Mouse (Mus musculus) midbrain, embryonic 10.5 days (tissue): ENCODE measurements around the gene Hist1h2bm. TPM values are rescaled to one million over a fixed set of nuclear protein-coding genes. Genes with fewer than 3 reads are reported as not detected.
"Not testable (repeated sequence)": the region's sequence is repeated elsewhere in the genome, so short reads cannot be mapped to it uniquely, and the experiment has no call there.

Experiments
- DNase-seq: peaks from one replicate; pipeline ENCODE4 v3.0.0-alpha.2; 2017; ENCODE audit warnings: low spot score
- H3K27ac ChIP-seq: fragments of 300-500 bp; sonication (generic); replicated peaks from 2 replicates; pipeline ENCODE4 v1.5.1; 2016; ENCODE audit warnings: mild to moderate bottlenecking
- H3K27me3 ChIP-seq: fragments of 300-500 bp; sonication (generic); 2 replicates; pipeline ENCODE4 v1.6.1; 2016; ENCODE audit warnings: low read depth, mild to moderate bottlenecking; ENCODE audit not compliant: poor library complexity, severe bottlenecking
- H3K36me3 ChIP-seq: fragments of 300-500 bp; sonication (generic); 2 replicates; pipeline ENCODE4 v1.6.1; 2016; ENCODE audit warnings: mild to moderate bottlenecking, moderate library complexity
- H3K4me1 ChIP-seq: fragments of 300-500 bp; sonication (generic); 2 replicates; pipeline ENCODE4 v1.6.1; 2016
- H3K4me3 ChIP-seq: fragments of 300-500 bp; sonication (generic); 2 replicates; pipeline ENCODE4 v1.5.1; 2016; ENCODE audit warnings: mild to moderate bottlenecking, moderate library complexity
- H3K9me3 ChIP-seq: fragments of 300-500 bp; sonication (generic); replicated peaks from 2 replicates; pipeline ENCODE4 v1.6.1; 2016; ENCODE audit warnings: mild to moderate bottlenecking
- WGBS: fragments of 180-500 bp; shearing (Covaris S2); methylation state at CpG from one replicate; pipeline ENCODE4 v1.1.7; 2016; 5-methylcytosine and 5-hydroxymethylcytosine counted together
- polyA plus RNA-seq: library from polyadenylated mRNA; unstranded; fragments of >200 nt; fragmentation: Nextera tagmentation; extraction: Ambion mirVana; gene quantifications from 2 replicates; pipeline ENCODE4 v1.2.1, GENCODE M21; 2016

The Hist1h2bm gene
- polyA plus RNA-seq, 1 experiment from 2014 or later: 5.2 TPM

DNA sequence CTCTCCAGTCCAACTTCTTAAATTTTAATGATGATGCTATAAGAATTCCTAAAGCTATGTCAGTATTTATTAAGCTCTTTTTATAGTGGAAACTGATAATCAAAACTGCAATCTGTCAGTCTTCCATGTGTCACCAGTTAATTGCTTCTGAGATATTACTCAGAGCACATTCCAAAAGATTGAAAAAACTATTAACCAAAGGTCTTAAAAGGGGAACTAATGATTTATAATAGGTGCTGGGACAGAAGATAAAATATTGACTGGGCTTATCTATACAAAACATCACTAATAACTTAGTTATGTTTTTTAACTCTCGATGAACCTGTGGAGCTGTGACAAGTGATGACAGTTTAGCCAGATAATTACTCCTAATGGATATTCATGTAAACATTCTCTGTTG lies 23.2 kb downstream of the Hist1h2bm start:
- H3K27ac ChIP-seq: no peak overlapping the region
- 87% methylated on average over 1 of the region's 1 CpGs for WGBS
- H3K4me1 ChIP-seq: peaks cover 20% of the 10 kb centered on the region
- H3K4me3 ChIP-seq: no peak overlapping the region
- H3K9me3 ChIP-seq: no peaks in the 10 kb centered on the region
- no peaks in the 10 kb centered on the region for H3K27me3 ChIP-seq
- no peaks in the 10 kb centered on the region for H3K36me3 ChIP-seq
- no peak for DNase-seq

DNA sequence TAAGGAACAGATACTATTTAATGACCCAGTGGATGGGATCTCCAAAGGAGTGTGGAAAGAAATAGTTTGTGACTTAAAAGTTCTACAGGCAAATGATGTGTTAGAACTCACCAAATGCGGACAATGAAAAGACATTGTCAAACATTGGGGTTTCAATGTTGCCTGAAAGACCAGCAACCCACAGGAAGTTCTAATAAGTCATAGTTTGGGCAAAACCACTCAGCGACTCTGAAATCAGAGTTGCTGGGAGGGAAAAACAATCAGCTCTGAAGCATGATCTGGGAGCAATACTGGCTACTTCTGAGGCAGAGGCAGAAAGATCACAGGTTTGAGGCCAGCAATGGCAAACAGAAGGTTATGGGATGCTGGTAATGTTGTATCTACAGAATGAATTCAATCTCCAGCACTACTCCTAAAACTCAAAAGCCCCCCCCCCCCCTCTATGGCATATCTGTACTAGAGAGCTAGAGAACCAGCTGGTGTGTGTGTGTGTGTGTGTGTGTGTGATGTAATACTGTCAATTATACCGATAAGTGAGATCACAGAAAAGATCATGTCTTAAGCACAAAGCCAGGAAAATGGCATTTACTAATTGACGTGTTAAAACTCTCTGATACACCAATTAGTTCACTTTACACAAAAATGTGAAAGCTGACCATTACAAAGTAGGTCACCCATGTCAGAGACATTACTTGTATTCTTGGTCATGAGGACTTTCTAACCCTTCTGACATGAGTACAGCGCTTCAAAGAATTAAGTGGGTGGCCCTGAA lies 27.7 kb downstream of the Hist1h2bm start:
- WGBS: 6% methylated on average over 5 of the region's 5 CpGs

DNA sequence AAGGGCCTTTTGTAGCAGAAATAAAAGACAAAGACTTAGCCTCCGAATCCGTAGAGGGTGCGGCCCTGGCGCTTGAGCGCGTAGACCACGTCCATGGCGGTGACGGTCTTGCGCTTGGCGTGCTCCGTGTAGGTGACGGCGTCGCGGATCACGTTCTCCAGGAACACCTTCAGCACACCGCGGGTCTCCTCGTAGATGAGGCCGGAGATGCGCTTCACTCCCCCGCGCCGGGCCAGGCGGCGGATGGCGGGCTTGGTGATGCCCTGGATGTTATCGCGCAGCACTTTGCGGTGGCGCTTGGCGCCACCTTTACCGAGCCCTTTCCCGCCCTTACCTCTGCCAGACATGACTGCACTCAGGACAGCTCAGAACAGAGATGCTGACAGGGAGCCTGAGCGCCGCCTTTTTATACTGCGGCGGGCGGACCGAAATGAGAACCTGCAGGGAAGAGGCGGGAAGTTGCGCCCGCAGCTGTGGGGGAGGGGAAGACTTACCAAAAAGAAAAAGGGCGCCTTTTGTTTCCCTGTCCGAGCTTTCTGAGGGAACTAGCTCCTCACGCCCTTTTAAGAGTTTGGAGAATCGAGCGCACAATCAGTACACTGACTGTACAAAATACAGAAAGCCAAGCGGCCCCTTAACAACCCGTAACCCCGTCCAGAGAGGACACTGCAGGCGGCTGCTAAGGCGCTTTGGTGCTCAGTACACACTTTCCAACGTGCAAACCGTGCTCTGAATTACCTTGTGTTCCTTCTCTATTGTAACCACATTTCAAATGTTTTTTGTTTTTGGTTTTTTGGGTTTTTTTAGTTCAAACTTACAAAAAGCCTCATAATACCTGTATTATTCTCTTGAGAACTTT lies 28.5 kb downstream of the Hist1h2bm start, which contains the start of gene Hist1h4k:
Gene Hist1h4k, minus strand, starts transcription at position 347 of the 859 bp plus-strand sequence.
- under 1% methylated on average over 49 of the region's 56 CpGs for whole genome bisulfite sequencing
- not testable (repeated sequence) for H3K36me3 ChIP-seq, H3K9me3 ChIP-seq, H3K27me3 ChIP-seq
- H3K27ac ChIP-seq: peak within 1 kb of the TSS; percentile 91
- peak within 1 kb of the TSS; percentile 61 for H3K4me3 ChIP-seq
- peak; percentile 94 for DNase-seq
- peaks cover 53% of the 10 kb centered on the region for H3K4me1 ChIP-seq

More for the DNA sequence above, 27.7 kb downstream of the Hist1h2bm start:
- H3K4me3 ChIP-seq: peak overlapping the region; percentile 61
- no peaks in the 10 kb centered on the region for H3K27me3 ChIP-seq
- peak; percentile 58 for DNase-seq
- H3K4me1 ChIP-seq: peaks cover 45% of the 10 kb centered on the region
- peak overlapping the region; percentile 91 for H3K27ac ChIP-seq
- H3K9me3 ChIP-seq: no peaks in the 10 kb centered on the region
- no peaks in the 10 kb centered on the region for H3K36me3 ChIP-seq

DNA sequence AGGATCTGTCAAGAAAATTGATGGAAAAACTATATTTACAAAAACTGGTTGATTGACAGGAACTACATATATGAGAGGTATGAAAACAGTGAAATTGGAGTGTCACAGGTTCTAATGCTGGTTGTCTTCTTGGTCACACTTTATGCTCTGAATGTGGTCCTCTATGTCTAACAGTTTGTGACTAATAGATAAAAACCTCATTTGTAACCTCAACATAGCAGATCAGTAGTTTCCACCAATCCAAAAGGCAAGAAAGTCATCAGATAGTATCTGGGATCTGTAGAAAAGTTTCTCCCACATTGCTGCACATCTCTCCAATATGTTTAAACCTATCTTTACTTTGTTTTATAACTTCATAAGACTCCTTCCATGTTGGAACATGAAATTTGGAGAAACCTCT lies 29.6 kb downstream of the Hist1h2bm start:
- Histone ChIP-seq H3K9me3 (no peaks in the 10 kb centered on the region), H3K27ac (peak overlapping the region; percentile 91), H3K36me3 (no peaks in the 10 kb centered on the region), H3K4me1 (peaks cover 60% of the 10 kb centered on the region), H3K4me3 (no peak overlapping the region), H3K27me3 (no peaks in the 10 kb centered on the region)
- DNase-seq: no peak

DNA sequence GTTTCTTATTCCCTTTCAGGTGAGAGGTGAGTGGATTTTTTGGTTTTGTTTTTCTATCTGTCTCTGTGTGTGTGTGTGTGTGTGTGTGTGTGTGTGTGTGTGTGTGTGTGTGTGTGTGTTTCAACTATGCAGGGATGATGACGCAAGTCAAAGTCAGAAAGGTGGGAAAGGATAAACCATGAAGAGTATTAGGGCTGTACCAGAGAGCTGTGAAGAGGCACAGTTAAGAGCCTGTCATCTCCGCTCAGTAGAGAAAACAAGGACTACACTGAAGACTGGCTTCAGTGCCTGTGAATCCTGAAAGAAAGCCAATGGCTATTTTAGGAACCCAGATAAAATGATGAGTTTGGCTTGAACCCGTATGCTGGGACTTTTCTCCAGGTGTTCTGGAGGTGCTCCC lies 30.0 kb downstream of the Hist1h2bm start:
- Histone ChIP-seq H3K36me3 (no peaks in the 10 kb centered on the region), H3K4me3 (peak overlapping the region; percentile 58; the same call in 1 of the 2 replicates), H3K4me1 (peaks cover 60% of the 10 kb centered on the region), H3K27ac (peak overlapping the region; percentile 91), H3K27me3 (no peaks in the 10 kb centered on the region), H3K9me3 (no peaks in the 10 kb centered on the region)
- peak; percentile 20 for DNase-seq
- WGBS: 78% methylated on average over 3 of the region's 3 CpGs

DNA sequence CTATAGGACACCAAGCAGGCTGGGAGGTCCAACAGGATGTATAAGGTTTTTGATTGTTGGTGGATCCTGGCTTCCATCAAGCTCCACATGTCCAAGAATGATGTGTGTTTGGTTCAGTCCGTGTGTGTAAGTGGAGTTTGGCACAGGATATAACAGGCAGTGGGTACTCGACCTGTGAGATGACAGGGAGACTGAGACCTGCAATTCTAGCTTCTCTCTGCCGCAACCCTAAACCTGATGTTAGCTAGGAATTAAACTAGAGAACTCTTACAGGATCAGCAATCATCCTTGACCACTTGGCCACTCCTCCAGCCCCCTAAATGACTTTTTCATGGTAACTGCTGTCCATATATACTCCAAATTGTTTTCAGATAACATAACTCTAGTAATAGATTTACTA lies 30.5 kb downstream of the Hist1h2bm start:
- Histone ChIP-seq H3K27me3 (no peaks in the 10 kb centered on the region), H3K9me3 (no peaks in the 10 kb centered on the region), H3K4me3 (peak overlapping the region; percentile 58), H3K36me3 (no peaks in the 10 kb centered on the region), H3K27ac (peak overlapping the region; percentile 91), H3K4me1 (peaks cover 59% of the 10 kb centered on the region)
- WGBS: 50% methylated on average over 3 of the region's 3 CpGs
- DNase-seq: peak; percentile 33

DNA sequence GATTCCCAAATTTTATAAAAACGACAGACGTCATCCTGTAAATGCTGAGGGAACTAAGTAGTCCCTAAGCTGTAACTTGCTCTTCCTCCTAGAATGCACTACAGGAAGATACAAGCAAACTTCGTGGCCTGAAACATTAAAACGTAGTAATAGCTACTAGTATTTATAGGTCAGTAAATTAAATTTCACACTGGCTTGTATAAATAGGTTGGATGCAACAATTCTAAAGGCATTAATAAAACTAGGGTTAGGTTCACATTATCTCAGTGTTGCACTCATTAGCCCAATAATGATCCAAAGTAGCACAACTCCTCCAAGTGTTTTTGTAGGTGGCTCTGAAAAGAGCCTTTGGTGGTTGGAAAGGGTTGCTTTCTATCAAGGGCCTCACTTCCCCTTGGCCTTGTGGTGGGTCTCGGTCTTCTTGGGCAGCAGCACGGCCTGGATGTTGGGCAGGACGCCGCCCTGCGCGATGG lies 31.2 kb downstream of the Hist1h2bm start:
- peaks cover 54% of the 10 kb centered on the region for H3K4me1 ChIP-seq
- no peaks in the 10 kb centered on the region for H3K27me3 ChIP-seq
- H3K9me3 ChIP-seq: no peaks in the 10 kb centered on the region
- H3K4me3 ChIP-seq: peak overlapping the region; percentile 58
- peak overlapping the region; percentile 91 for H3K27ac ChIP-seq
- no peaks in the 10 kb centered on the region for H3K36me3 ChIP-seq
- 5% methylated on average over 10 of the region's 10 CpGs for WGBS
- no peak for DNase-seq

DNA sequence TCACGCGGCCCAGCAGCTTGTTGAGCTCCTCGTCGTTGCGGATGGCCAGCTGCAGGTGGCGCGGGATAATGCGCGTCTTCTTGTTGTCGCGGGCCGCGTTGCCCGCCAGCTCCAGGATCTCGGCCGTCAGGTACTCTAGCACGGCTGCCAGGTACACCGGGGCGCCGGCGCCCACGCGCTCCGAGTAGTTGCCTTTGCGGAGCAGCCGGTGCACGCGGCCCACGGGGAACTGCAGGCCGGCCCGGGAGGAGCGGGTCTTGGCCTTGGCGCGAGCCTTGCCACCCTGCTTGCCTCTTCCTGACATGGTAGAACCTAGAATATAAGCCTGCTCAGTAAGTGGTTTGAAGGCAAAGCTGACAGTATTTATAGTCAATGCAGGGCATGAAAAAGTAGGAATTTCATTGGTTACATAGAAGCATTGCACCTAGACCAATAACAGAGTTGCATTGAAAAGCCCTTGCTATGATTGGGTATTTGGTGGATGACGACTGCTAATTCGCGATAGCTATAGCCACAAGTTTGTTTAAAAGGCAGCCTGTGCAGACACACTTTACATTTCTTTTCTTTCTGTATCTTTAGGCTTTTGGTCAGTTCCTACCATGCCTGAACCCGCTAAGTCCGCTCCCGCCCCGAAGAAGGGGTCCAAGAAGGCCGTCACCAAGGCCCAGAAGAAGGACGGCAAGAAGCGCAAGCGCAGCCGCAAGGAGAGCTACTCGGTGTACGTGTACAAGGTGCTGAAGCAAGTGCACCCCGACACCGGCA lies 31.9 kb downstream of the Hist1h2bm start, which contains the start of the genes Hist1h2ak and Hist1h2bn:
Gene Hist1h2ak, minus strand, starts transcription at position 304 of the 762 bp plus-strand sequence.
Gene Hist1h2bn, plus strand, starts transcription at position 600 of the 762 bp plus-strand sequence.
- Histone ChIP-seq H3K27ac (peak within 1 kb of the TSS; percentile 91), H3K4me3 (peak within 1 kb of the TSS; percentile 59), H3K4me1 (peaks cover 49% of the 10 kb centered on the region)
- peak; percentile 80 for DNase-seq
- H3K36me3 ChIP-seq, H3K27me3 ChIP-seq, H3K9me3 ChIP-seq: not testable (repeated sequence)
- 0% methylated on average over 39 of the region's 50 CpGs for WGBS

DNA sequence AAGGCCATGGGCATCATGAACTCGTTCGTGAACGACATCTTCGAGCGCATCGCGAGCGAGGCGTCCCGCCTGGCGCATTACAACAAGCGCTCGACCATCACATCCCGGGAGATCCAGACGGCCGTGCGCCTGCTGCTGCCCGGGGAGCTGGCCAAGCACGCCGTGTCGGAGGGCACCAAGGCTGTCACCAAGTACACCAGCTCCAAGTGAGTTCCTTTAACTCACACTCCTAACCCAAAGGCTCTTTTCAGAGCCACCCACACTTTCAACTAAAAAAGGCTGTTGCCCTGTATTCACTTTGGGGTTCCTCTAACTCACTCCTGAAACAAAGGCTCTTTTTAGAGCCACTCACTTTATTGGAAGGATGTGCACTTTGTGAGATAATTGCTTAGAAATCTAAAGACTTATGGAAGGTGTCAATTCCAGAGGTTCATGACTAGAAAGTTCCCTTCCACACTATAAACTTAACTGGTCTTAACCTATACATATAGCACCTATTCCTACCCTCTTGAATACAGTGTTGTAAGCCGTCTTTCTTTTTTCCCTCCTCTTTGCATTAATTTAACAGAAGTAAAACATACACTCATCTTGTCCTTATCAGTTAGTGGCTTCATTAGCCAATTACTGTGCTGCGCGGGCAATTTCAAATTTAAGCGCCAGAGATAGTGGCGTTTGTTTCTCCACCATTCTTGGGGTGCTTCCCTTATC lies 32.6 kb downstream of the Hist1h2bm start:
- H3K4me1 ChIP-seq: peaks cover 42% of the 10 kb centered on the region
- not testable (repeated sequence) for H3K27me3 ChIP-seq, H3K36me3 ChIP-seq, H3K9me3 ChIP-seq
- peak overlapping the region; percentile 91 for H3K27ac ChIP-seq
- DNase-seq: peak; percentile 47
- peak overlapping the region; percentile 59 for H3K4me3 ChIP-seq
- WGBS: 2% methylated on average over 11 of the region's 26 CpGs

DNA sequence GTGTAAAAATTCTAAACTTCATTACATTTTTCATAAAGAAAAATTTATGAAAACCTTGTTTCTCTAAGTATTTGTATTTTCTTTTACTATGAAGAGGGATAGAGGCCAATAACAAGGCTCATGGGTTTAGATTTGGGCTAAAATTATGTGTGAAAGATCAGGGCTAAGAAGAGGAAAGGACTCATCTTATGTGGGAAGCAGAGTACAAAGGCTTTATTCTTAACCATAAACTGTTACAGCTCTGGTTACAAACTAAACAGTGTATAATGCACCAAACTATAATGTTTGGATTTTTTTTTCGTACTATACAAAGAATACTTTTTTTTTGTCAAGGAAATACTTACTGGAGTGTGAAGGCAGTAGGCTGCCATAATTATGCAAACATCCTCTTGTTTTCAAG lies 33.9 kb downstream of the Hist1h2bm start:
- Histone ChIP-seq H3K4me1 (peaks cover 40% of the 10 kb centered on the region), H3K27ac (peak overlapping the region; percentile 86), H3K27me3 (no peaks in the 10 kb centered on the region), H3K4me3 (peak overlapping the region; percentile 59), H3K36me3 (no peaks in the 10 kb centered on the region), H3K9me3 (no peaks in the 10 kb centered on the region)
- WGBS: 80% methylated on average over 1 of the region's 1 CpGs
- DNase-seq: no peak
